Mouse (Mus musculus): Measurements from ENCODE around the gene Mlec.

- no peak for TF ChIP-seq POLR2A (IDR thresholded peaks at IDR 0.05; ENCODE audit: extremely low read depth, insufficient read depth, low read length)
- TF ChIP-seq CTCF (IDR thresholded peaks at IDR 0.05; ENCODE audit: extremely low read depth, insufficient read depth, low read length), result no peak
These were observed 8.2 kb upstream of the Mlec start for GRCm38 (mm10) chr5:115165895-115166814.
